Mouse (Mus musculus) E14TG2a.4 (cell line): ENCODE results near the gene Clec2i.

ENCODE experiments used
- CTCF ChIP-seq: conservative IDR thresholded peaks from 2 replicates; pipeline ENCODE4 v1.5.1; 2014; ENCODE audit warnings: low read length
- POU5F1 ChIP-seq: IDR thresholded peaks from 2 replicates; pipeline ENCODE4 v1.6.1; 2014; ENCODE audit warnings: low read length, borderline replicate concordance

GRCm38 (mm10) chr6:128917322-128917721, 29.9 kb downstream of the Clec2i start:
- TF ChIP-seq CTCF (no peak), POU5F1 (no peak)
